Mouse (Mus musculus): Measurements from ENCODE around the gene Gpt2.

- TF ChIP-seq CTCF (conservative IDR thresholded peaks at IDR 0.05; ENCODE audit: insufficient read depth, insufficient read length, low read depth, low read length), result peak; percentile 54
- TF ChIP-seq POLR2A (IDR thresholded peaks at IDR 0.05; ENCODE audit: low read depth, low read length), result no peak
These were observed 31.0 kb upstream of the Gpt2 start for GRCm38 (mm10) chr8:85461377-85461776.
